Mouse (Mus musculus) lung, adult 2 months (tissue): Measurements from ENCODE around the gene Ogg1.

ENCODE experiments used
- CTCF ChIP-seq: fragments of 200-500 bp; IDR thresholded peaks from 2 replicates; pipeline ENCODE4 v1.5.1; 2011; ENCODE audit warnings: mild to moderate bottlenecking, low read length, control low read depth; ENCODE audit not compliant: insufficient read depth
- POLR2A ChIP-seq: fragments of 200-500 bp; IDR thresholded peaks from 2 replicates; pipeline ENCODE4 v1.6.1; 2011; ENCODE audit warnings: low read depth, mild to moderate bottlenecking, control low read depth, low read length, borderline replicate concordance; ENCODE audit errors: extremely low read depth

DNA sequence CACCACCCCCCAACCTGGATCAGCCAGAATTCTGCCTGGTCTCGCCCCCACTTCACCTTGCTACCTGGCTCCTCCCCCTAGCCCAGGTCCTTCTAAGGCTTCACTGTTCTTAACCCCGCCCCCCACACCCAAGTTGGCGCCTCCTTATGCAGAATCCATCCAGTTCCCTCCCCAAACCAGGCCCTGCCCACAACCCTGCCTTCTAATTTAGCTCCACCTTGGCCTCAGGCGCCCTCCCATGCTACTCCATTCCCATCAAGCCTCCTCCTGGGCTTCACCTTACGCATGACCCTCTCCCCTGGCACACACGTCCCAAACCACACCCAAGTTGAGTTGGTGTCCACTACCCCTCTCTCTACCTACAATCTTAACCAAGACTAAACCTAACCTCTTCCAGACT is 43.3 kb upstream of the Ogg1 start:
- TF ChIP-seq CTCF: no peak
- no peak for TF ChIP-seq POLR2A
